Mouse (Mus musculus): ENCODE measurements at regions not wholly inside any gene's neighbourhood (a gene's known extent, or its start where the extent isn't known, plus 50 kb on each side); places are given as distances from the start of the nearest gene placed in this dataset.

GRCm38 (mm10) chr2:75406721-75407455 is 252.2 kb upstream of the Hnrnpa3 start:
- DNase-seq (ENCODE audit: low read depth, low spot score) = no peak

DNA sequence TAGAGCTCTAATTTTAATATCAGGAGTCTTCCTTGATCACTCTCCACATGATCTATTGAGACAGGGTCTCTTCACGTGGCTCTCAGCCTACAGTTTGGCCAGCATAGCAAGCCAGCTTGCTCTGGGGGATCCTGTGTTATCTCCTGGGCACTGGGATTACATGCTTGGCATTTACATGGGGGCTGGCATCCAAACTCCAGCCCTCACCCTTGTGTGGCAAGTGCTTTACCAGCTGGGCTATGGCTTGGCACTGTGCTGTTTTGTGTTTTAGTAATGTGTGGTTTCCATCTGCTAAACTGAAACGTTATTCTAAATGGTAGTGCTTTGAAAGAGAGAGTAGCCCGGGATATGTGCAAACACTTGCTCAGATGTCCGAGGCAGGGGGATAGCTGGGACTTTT is 251.5 kb upstream of the Hnrnpa3 start:
- DNase-seq (ENCODE audit: low read depth, low spot score) = no peak

DNA sequence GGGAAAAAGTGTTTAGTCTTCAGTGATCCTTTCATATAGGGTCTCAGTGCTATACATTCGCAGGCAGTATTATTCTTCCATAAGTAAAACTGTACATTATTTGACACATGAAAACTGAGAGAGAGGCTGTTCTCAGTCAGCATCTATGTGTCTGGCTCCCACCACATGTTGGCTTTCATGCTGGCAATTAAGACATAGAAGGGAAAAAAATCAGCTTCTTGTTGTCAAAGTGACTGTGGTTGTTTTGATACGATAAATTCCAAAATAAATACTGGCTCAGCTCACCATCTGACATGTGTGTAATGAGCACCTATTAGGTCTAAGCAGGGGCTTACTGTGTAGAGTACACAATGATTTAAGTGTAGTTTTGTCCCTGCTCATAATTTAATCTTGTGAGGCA is 251.0 kb upstream of the Hnrnpa3 start:
- no peak for DNase-seq (ENCODE audit: low read depth, low spot score)

DNA sequence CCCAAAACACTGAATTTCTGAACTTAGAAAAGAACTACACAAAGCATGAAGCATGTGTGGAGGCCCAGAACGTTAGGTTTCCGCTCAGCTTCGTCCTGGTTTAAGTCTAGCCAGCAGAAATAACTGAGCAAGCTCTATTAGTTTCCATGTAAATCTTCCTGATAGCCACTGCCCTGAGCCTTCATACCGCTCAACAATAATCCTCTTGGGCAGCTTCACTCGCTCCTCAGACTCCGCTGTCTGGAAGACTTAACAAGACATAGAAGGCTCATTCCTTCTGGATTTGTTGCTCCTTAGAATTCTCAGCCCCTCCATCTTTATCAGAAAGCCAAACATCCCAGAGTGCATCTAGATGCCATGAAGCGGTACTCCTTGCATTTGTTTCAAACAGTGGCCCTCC is 249.3 kb upstream of the Hnrnpa3 start:
- no peak for DNase-seq (ENCODE audit: low read depth, low spot score)

DNA sequence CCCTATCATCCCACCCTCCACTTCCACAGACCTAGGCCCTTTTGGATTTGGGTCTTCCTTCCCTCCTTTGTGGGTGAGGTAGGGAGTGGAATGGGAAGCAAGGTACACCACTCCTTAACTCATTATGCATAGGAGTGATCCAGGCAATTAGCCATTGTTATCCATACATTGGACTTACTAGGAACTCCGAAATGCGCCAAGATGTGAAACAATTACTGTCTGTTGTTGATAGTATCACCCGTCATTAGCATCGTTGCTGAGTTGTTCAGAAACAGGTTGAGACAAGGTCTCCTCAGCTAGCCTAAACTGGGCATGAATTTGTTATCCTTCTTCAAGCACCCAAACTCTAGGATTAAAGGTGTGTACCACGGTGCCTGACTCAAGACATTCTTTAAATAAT is 246.3 kb upstream of the Hnrnpa3 start:
- DNase-seq (ENCODE audit: low read depth, low spot score) = no peak

DNA sequence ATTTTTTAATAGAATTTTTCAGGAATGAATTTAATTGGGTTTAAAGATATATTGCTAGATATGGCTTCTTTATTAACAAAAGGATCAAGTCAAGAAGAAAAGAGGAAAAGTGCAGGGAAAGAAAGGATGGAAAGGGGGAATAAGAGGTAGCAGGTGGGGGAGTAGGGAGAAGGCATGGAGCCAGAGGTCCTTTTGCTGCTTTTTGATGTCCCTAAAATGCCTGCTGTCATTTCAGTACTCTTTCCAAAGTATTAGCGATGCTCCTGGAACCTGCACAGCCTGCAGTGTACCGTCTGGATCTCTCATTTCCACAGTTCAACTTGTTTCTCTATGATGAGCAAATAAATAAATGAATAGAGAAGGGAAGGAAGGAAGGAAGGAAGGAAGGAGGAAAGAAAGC is 240.4 kb upstream of the Hnrnpa3 start:
- DNase-seq (ENCODE audit: low read depth, low spot score) = no peak

DNA sequence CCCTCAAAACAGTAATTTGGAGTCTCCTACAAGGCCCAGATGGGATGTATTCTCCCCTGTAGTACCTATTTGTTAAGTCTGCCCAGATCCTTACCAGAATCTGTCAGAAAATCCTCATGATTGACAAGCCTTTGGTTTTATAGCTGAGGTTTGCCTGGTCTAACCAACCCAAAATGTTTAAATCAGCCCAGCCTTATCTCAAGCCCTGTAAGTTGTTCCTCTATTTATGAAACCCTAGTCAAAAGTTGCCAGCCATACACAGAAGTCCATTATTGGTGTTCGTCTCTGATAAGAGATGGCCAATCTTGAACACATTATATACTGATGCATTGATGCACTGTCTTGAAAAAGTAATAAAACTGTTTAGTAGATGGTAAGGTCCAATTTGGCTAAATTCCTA is 239.9 kb upstream of the Hnrnpa3 start:
- DNase-seq (ENCODE audit: low read depth, low spot score) = no peak

GRCm38 (mm10) chr2:75422798-75423685 is 236.0 kb upstream of the Hnrnpa3 start:
- DNase-seq (ENCODE audit: low read depth, low spot score) = no peak

- no peak for DNase-seq (ENCODE audit: low read depth, low spot score)
Observed at GRCm38 (mm10) chr2:75423872-75424271, 235.2 kb upstream of the Hnrnpa3 start.

DNA sequence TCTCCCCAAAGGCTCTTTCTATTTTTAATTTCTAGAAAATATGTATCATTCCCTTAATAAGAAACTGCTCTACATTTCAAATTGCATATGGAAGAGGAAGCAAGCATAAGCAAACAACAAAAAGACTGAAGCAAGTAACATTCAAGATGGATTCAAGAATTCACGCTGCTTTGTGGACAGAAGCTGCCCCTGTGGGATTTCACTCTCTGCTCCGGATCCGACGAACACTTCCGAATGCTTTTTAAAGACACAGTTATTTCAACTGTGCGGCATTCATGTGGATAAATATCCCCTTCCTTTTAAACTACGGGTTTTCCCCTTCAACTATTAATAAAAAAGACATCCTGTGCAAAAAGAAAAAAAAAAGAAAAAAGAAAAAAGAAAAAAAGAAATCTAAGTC is 234.7 kb upstream of the Hnrnpa3 start:
- no peak for DNase-seq (ENCODE audit: low read depth, low spot score)

GRCm38 (mm10) chr2:75424911-75425310 is 234.2 kb upstream of the Hnrnpa3 start:
- no peak for DNase-seq (ENCODE audit: low read depth, low spot score)

DNA sequence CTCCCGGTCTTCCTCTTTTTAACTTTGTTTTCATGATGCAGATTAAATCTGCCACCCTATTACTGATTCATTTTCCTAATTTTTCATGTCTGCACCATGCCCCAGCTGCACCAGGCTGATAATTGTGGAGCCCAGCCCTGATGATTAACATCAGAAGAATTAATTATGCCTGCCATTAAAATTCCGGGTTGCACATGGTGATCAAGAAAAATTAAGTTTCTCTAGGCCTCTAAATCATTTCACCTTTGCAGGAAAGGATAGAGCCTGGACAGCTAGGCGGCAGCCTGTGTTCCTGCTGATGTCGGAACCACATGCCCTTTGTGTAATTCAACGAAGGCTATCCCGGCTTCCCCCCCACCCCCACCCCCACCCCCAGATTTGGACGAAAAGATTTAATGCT is 233.7 kb upstream of the Hnrnpa3 start:
- no peak for DNase-seq (ENCODE audit: low read depth, low spot score)

DNA sequence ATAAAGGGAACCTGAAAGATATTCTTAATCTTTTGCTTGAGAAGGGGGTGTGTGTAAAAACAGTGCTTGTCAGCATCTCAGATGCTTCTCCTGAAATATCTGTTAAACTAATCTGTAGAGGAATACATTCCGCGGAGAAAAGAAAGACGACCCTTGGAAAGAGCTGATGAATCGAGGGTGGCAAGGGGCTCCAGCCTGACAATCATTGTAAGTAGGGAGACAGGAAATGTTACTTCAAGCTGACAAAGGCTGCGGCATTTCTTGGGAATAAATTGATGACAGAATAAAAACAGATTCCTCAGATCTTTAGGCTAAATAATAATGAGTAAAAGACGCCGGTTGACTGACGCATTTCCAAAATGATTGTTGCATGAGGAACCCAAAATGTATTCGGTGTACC is 233.3 kb upstream of the Hnrnpa3 start:
- no peak for DNase-seq (ENCODE audit: low read depth, low spot score)

GRCm38 (mm10) chr2:75427936-75428458 is 231.1 kb upstream of the Hnrnpa3 start:
- DNase-seq (ENCODE audit: low read depth, low spot score) = no peak

DNA sequence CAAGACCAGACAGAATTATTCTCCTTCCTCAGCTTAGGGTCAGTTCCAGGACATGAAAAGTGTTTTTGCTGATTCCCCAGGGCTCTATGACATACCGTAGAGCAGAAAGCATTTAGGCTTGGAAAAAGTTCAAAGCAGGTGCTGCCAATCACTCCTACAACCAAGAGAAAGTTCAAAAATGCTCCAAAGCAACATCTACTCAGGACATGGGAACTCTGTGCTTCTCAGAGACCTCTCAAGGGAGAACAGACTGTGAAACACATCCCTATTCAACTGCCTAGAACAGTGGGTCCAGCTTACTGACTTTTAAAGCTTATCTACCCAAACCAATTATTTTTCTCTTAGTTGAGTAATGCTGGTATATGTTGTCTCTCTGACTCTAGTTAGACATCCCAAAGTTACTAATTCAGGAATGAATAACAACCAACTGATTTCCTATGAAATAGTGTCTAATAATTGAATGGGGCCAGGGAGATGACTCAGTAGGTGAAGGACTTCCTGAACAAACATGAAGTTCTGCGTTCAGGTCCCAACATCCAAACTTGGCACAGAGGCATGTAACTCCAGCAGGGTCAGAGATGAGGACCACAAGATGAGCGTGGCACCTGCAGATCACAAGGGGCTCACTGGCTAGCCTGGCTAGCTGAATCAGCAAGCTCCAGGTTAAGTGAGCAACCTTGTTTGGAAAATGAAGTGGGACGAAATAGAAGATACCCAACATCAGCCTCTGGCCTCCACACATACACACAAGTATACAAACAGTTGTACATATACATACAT is 228.7 kb upstream of the Hnrnpa3 start:
- DNase-seq (ENCODE audit: low read depth, low spot score) = no peak

DNA sequence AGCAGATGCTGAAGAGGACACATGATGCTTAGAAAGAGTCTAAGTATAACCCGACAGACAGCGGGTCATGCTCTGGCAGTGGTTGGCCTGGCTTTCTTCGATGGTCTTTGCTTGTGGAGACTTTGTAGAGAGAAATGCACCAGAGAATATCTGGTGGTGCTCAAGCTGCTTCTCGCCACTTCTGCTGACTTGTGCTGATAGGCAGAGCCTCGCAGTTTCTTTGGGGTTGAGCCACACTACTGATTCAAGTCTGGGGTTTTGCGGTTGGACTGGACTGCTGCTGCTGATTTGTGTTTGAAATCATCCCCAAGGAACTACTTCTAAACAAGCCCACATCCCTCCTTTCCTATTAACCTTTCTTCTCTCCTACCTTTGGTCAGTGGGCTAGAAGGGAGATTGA is 227.1 kb upstream of the Hnrnpa3 start:
- no peak for DNase-seq (ENCODE audit: low read depth, low spot score)

DNA sequence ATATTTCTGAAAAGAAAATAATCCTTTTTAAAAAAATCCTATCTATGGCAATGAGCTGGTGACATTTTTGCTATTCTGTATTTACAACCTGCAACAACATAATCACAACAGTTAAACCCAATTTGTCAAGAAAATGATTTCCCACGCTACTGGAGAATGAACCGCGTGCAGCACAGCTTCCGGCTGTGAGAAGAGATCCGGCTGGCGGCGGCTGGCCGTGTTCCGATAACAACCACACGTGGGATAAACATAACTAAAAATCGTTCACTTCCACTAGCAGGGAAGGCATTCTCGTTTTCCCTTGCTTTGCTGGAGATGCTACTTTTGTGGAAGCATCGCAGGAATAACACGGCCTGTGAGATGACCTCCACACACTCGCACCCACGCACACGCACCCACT is 224.5 kb upstream of the Hnrnpa3 start:
- DNase-seq (ENCODE audit: low read depth, low spot score) = no peak

DNA sequence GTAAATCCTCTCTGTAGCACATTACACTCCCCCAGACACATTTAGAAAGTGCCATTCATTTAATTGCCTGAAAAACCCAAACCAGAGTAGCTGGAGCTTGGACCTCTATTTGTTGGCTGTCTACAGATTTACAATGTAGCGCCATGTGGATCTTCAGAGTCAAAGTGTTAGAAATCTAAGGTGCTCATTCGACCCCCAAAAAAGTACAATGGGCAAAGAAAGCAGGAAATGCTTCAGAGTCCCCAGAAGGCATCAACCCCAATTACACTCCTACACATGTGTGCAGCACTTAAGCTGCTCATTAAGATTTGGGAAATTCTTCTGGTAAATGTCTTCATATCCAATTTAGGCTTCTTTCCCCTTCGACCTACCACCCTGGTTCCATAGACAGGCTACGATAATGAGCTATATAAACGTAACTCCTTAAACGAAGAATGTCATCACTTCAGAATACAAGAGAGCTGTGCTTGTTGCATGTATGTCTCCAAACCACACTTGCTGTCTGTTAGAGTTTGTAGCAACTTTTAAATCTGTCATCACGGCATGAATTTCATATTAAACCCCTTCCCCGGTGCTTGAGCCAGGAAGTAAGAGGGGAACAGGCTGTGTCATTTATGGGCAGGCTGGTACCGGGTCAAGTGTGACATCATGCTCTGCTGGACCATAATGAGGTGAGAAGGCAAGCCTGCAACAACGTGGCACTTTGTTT is 219.4 kb upstream of the Hnrnpa3 start:
- no peak for DNase-seq (ENCODE audit: low read depth, low spot score)

GRCm38 (mm10) chr2:75442632-75443031 is 216.4 kb upstream of the Hnrnpa3 start:
- DNase-seq (ENCODE audit: low read depth, low spot score) = no peak

DNA sequence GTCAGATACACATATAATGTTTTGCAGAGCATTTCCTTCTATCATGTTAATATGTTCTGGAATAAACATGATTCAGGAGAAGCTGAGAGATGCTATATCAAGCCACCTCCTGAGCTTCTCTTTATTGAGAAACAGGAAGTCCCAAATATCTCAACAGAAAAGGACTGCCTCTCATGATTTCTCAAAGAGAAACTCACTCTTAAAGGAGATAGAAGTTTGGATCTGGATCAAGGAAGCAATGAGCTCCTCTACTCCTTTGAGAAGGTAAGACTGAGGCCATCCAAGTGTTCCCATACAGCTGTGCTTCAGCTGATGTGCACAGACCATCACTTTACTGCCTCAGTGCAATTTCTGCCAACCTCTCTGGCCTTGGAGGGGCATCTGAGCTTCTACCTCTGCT is 213.9 kb upstream of the Hnrnpa3 start:
- no peak for DNase-seq (ENCODE audit: low read depth, low spot score)

DNA sequence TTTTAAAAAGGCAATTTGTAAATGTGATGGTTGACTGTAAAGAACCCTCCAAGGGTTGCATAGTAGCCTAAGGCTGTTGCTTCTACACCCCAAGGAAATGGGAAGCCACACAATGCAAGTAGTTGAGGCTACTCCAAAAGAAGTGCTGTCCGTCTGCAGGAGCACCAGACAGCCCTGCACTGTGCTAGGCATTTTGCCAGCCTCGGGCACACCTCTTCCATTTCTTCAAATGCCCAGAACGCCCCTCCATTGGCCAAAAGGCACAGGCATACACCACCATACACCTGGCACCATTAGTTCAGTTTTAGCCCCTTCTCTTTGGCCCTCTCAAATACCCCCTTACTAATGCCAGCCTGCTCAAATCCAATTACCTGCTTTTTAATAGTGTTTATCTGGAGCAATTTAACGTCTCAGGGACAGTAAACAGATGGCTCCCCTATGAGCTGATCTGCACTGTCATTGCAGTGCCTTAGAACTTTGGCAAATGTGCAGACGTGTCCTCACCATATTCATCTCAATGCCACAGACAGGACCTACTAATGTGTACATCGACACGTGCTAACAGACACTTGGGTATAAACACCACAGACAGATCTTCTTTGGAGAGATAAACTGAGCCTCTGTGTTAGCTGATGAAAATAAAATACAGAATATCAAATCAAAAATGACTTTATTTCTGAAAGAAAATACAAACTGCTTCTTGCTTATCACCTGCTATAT is 211.9 kb upstream of the Hnrnpa3 start:
- no peak for DNase-seq (ENCODE audit: low read depth, low spot score)
